Mouse (Mus musculus) kidney, postnatal 0 days (tissue): Measurements from ENCODE around the gene Abca13. TPM values are rescaled to one million over a fixed set of nuclear protein-coding genes. Genes with fewer than 3 reads are reported as not detected.
A peak's percentile ranks its signal among the peaks of the same experiment; 100 is the strongest.
"Not testable (repeated sequence)": the region's sequence is repeated elsewhere in the genome, so short reads cannot be mapped to it uniquely, and the experiment has no call there.

Source experiments
- ATAC-seq: fragments of 200-750 bp; cut with Nextera tagmentation; replicated peaks from 2 replicates; pipeline ENCODE4 v1.8.0; 2017; ENCODE audit warnings: low read depth, moderate number of reproducible peaks, moderate TSS enrichment, moderate library complexity; ENCODE audit not compliant: low FRiP score
- DNase-seq: peaks from one replicate; pipeline ENCODE4 v3.0.0-alpha.2; 2016; ENCODE audit warnings: low spot score
- H3K27ac ChIP-seq: fragments of 300-500 bp; sonication (generic); 2 replicates; pipeline ENCODE4 v1.5.1; 2014; ENCODE audit warnings: mild to moderate bottlenecking
- H3K27me3 ChIP-seq: fragments of 300-500 bp; sonication (generic); 2 replicates; pipeline ENCODE4 v1.6.1; 2014; ENCODE audit warnings: low read length, mixed read lengths; ENCODE audit not compliant: insufficient read depth
- H3K36me3 ChIP-seq: fragments of 300-500 bp; sonication (generic); 2 replicates; pipeline ENCODE4 v1.6.1; 2014; ENCODE audit warnings: low read length, mixed read lengths; ENCODE audit not compliant: insufficient read depth
- H3K4me1 ChIP-seq: fragments of 300-500 bp; sonication (generic); replicated peaks from 2 replicates; pipeline ENCODE4 v1.6.1; 2014; ENCODE audit warnings: antibody characterized with exemption, low read length, mixed read lengths; ENCODE audit not compliant: insufficient read depth
- H3K4me2 ChIP-seq: fragments of 300-500 bp; sonication (generic); 2 replicates; pipeline ENCODE4 v1.6.1; 2014; ENCODE audit warnings: mild to moderate bottlenecking, low read length, moderate library complexity, mixed read lengths
- H3K4me3 ChIP-seq: fragments of 300-500 bp; sonication (generic); replicated peaks from 2 replicates; pipeline ENCODE4 v1.5.1; 2014; ENCODE audit warnings: low read depth, low read length
- H3K9ac ChIP-seq: fragments of 300-500 bp; sonication (generic); 2 replicates; pipeline ENCODE4 v1.6.1; 2014; ENCODE audit warnings: low read depth, low read length
- H3K9me3 ChIP-seq: fragments of 300-500 bp; sonication (generic); replicated peaks from 2 replicates; pipeline ENCODE4 v1.6.1; 2016; ENCODE audit warnings: low read length, inconsistent platforms, mixed read lengths
- CTCF ChIP-seq: IDR thresholded peaks from 2 replicates; pipeline ENCODE4 v1.5.1; 2016; ENCODE audit warnings: antibody characterized with exemption, low read depth, mild to moderate bottlenecking, moderate library complexity
- WGBS: fragments of 180-500 bp; shearing (Covaris S2); extraction: QIAGEN DNeasy Blood & Tissue Kit; methylation state at CpG from one replicate; pipeline ENCODE4 v1.1.7; 2014; 5-methylcytosine and 5-hydroxymethylcytosine counted together
- polyA plus RNA-seq: library from polyadenylated mRNA; unstranded; fragments of >200 nt; fragmentation: Nextera tagmentation; extraction: Ambion mirVana; gene quantifications from 2 replicates; pipeline ENCODE4 v1.2.1, GENCODE M21; 2015

Gene Abca13
- polyA plus RNA-seq, 1 experiment from 2014 or later = 1.8 TPM

DNA sequence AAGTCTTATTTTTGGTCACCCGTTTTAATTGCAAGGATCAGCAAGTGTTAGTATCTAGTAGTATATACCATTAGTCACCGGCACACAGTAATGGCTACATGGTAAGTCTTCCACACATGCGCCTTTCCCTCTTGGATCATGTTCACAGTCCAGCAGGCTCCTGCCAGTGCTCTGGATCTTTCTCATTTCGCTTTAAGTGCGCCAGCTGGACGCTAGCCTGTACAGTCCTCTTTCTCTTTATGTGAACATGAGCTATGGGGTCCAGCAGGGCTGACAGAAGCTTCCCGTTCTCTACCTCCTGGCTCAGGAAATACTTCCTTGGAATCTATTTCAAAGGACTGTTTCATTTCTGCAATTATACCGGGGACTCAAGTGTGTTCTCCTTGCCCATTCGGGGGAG lies 21.8 kb downstream of the Abca13 start:
- no peaks in the 10 kb centered on the region for H3K36me3 ChIP-seq
- DNase-seq (no peak), ATAC-seq (no peak)
- no peak overlapping the region for H3K4me2 ChIP-seq
- 80% methylated on average over 9 of the region's 9 CpGs for WGBS
- no peak overlapping the region for H3K4me3 ChIP-seq
- no peaks in the 10 kb centered on the region for H3K27me3 ChIP-seq
- no peak for TF ChIP-seq CTCF
- no peak overlapping the region for H3K9ac ChIP-seq
- H3K4me1 ChIP-seq = no peaks in the 10 kb centered on the region
- no peak overlapping the region for H3K27ac ChIP-seq
- H3K9me3 ChIP-seq = no peaks in the 10 kb centered on the region

DNA sequence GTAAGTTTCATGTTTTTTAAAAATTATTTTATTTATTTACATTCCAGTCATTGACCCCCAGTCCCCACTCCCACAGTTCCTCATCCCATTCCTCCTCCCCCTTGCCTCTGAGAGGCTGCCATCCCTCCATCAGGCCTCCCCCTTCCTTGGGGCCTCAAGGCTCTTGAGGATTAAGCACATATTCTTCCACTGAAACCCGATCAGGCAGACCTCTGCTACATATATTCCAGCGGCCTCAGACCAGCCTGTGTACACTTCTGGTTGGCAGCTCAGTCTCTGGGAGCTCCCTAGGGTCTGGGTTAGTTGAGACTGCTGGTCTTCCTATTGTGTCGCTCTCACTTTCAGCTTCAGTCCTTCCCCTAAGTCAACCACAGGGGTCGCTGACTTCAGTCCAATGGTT lies 24.5 kb downstream of the Abca13 start:
- peak; percentile 7 for DNase-seq
- no peak for TF ChIP-seq CTCF
- Histone ChIP-seq H3K4me3 (no peak overlapping the region), H3K4me1 (no peaks in the 10 kb centered on the region), H3K27ac (no peak overlapping the region), H3K4me2 (no peak overlapping the region), H3K36me3 (no peaks in the 10 kb centered on the region), H3K9ac (no peak overlapping the region), H3K27me3 (no peaks in the 10 kb centered on the region), H3K9me3 (no peaks in the 10 kb centered on the region)
- ATAC-seq = no peak
- 19% methylated on average over 4 of the region's 4 CpGs for WGBS

DNA sequence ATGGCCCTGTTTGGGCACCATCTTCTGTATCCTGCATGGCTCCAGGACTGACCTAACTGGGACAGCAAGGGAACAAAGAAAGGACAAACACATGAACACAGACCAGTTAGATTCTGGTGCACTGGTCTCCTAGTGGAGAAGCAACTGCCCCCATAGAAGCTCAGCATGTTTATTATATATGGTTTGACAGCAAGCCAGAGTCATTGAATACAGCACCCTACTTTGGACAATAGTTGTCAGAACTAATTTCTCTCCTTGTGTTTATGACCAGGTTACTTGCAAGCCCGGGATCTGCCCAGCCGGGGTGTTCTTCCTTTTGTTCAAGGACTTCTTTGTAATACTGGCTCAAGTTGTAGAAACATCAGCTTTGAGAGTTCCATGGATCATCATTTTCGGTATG lies 28.8 kb downstream of the Abca13 start:
- Histone ChIP-seq H3K27me3 (no peaks in the 10 kb centered on the region), H3K4me3 (no peak overlapping the region), H3K4me1 (no peaks in the 10 kb centered on the region), H3K9me3 (no peaks in the 10 kb centered on the region), H3K4me2 (no peak overlapping the region), H3K36me3 (no peaks in the 10 kb centered on the region), H3K27ac (no peak overlapping the region), H3K9ac (no peak overlapping the region)
- ATAC-seq (no peak), DNase-seq (no peak)
- no peak for TF ChIP-seq CTCF
- 80% methylated on average over 3 of the region's 3 CpGs for WGBS

DNA sequence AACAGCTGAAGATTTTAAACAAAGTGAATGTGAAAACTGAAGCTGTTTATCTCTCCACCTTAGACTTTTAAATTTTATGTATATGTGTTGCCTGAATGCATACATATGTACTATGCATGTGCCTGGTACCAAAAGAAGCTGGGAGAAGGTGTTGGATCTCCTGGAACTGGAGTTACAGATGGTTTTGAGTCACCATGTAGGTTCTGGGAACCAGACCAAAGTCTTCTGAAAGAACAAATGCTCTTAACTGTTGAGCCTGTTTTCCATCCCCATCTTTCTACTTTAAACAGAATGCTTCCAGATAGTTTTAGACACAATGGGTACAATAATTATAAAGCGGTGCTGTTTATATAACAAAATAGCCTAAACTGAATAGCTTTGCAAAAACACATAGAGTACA lies 29.9 kb downstream of the Abca13 start:
- H3K9ac ChIP-seq = no peak overlapping the region
- no peak for DNase-seq
- ATAC-seq = no peak
- H3K4me1 ChIP-seq = no peaks in the 10 kb centered on the region
- H3K4me3 ChIP-seq = no peak overlapping the region
- H3K27ac ChIP-seq = no peak overlapping the region
- 98% methylated on average over 1 of the region's 1 CpGs for WGBS
- H3K4me2 ChIP-seq = no peak overlapping the region
- no peaks in the 10 kb centered on the region for H3K36me3 ChIP-seq
- no peaks in the 10 kb centered on the region for H3K9me3 ChIP-seq
- H3K27me3 ChIP-seq = no peaks in the 10 kb centered on the region
- no peak for TF ChIP-seq CTCF

DNA sequence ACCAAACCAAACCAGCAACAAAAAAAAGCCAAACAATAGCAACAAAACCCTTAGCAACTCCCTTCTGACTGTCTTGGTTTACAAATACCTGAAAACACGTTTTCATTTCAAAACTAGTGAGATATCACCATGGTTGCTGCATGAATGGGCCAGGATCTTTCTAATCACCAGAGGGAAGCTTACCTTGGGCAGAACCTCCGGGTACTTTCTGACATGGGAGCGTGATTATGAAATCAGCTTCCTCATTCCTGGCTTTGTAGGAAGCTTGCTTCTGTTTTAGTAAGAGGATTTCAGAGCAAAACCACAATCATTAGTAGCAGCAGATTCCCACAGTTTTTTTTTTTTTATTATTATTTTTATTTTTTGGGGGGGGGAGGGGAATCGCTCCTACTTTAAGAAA lies 34.7 kb downstream of the Abca13 start:
- TF ChIP-seq CTCF = no peak
- no peaks in the 10 kb centered on the region for H3K27me3 ChIP-seq
- 71% methylated on average over 4 of the region's 4 CpGs for WGBS
- no peak overlapping the region for H3K4me2 ChIP-seq
- H3K27ac ChIP-seq = no peak overlapping the region
- H3K36me3 ChIP-seq = no peaks in the 10 kb centered on the region
- no peak for ATAC-seq
- H3K9me3 ChIP-seq = no peaks in the 10 kb centered on the region
- H3K4me3 ChIP-seq = no peak overlapping the region
- no peaks in the 10 kb centered on the region for H3K4me1 ChIP-seq
- H3K9ac ChIP-seq = no peak overlapping the region
- DNase-seq = no peak

DNA sequence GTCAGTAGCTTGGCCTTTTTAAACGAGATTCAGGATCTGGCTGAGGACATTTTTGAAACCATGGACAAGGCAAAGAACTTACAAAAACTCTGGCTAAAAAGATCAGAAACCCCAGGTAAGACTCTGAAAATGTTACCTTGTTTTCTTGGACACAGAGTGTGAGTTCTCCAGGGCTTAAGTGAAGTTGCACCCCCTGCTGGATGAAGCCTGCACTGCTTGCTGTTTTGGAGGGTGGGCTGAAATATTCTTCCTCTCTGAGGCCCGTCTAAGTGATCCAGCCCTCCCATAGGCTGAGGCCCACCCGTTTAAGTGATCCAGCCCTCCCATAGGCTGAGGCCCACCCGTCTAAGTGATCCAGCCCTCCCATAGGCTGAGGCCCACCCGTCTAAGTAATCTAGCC lies 57.9 kb downstream of the Abca13 start:
- WGBS = 86% methylated on average over 5 of the region's 5 CpGs
- TF ChIP-seq CTCF = peak; percentile 46
- not testable (repeated sequence) for H3K9ac ChIP-seq, ATAC-seq, H3K4me1 ChIP-seq, H3K27me3 ChIP-seq, H3K27ac ChIP-seq, H3K36me3 ChIP-seq, H3K4me2 ChIP-seq, H3K9me3 ChIP-seq, H3K4me3 ChIP-seq
- peak; percentile 3 for DNase-seq

DNA sequence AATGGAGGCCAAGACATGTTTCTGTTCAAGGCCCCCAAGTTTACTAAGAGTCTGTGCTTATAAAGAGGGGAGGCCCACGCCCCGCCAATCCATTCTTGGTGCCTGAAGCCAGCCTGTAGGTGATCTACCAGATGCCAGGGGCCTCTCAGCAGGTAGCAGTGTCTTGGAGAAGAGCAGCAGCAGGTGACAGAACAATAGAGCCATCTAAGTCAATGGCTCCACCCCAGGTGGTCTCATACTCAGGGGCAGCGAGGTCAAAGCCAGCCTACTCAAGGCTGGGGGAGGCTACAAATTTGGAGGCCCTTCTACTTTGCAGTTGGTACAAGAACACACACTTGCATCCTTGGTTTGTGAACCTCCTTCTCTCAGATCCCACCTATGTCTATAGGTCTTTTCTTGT lies 71.3 kb downstream of the Abca13 start:
- 65% methylated on average over 3 of the region's 3 CpGs for WGBS
- not testable (repeated sequence) for H3K4me2 ChIP-seq

More for the DNA sequence above, 71.3 kb downstream of the Abca13 start:
- ATAC-seq, H3K27ac ChIP-seq, H3K9me3 ChIP-seq, H3K36me3 ChIP-seq, H3K4me1 ChIP-seq, H3K27me3 ChIP-seq, DNase-seq, H3K9ac ChIP-seq, H3K4me3 ChIP-seq: not testable (repeated sequence)
